Mouse (Mus musculus) megakaryocyte, embryonic 14.5 days (primary cell): ENCODE results near the gene Fam174b.

ENCODE experiments used
- FLI1 ChIP-seq: IDR thresholded peaks from 2 replicates; pipeline ENCODE4 v1.6.1; 2012; ENCODE audit warnings: low read length, inconsistent platforms, mixed read lengths
- GATA1 ChIP-seq: IDR thresholded peaks from 3 replicates; pipeline ENCODE4 v1.6.1; 2012; ENCODE audit warnings: mixed read lengths, low read length, inconsistent platforms, borderline replicate concordance

- TF ChIP-seq GATA1 (no peak), FLI1 (no peak)
Measured at GRCm38 (mm10) chr7:73741841-73742240, 1.7 kb downstream of the Fam174b start.
